Mouse (Mus musculus) limb, embryonic 11.5 days (tissue): ENCODE measurements around the gene Rora. TPM values are rescaled to one million over a fixed set of nuclear protein-coding genes. Genes with fewer than 3 reads are reported as not detected.
A peak's percentile ranks its signal among the peaks of the same experiment; 100 is the strongest.

Experiments used
- ATAC-seq: fragments of 200-750 bp; cut with Nextera tagmentation; 2 replicates; pipeline ENCODE4 v1.8.0; 2017; ENCODE audit warnings: low read depth; ENCODE audit not compliant: insufficient number of reproducible peaks, low FRiP score, low TSS enrichment
- DNase-seq: peaks from one replicate; pipeline ENCODE4 v3.0.0-alpha.2; 2015; ENCODE audit warnings: low spot score
- H3K27ac ChIP-seq: fragments of 300-500 bp; sonication (generic); replicated peaks from 2 replicates; pipeline ENCODE4 v1.5.1; 2014; ENCODE audit warnings: low read depth, mild to moderate bottlenecking, low read length
- H3K27me3 ChIP-seq: fragments of 300-500 bp; sonication (generic); 2 replicates; pipeline ENCODE4 v1.6.1; 2014; ENCODE audit warnings: mild to moderate bottlenecking, low read length, mixed read lengths; ENCODE audit not compliant: control insufficient read depth, insufficient read depth
- H3K36me3 ChIP-seq: fragments of 300-500 bp; sonication (generic); 2 replicates; pipeline ENCODE4 v1.6.1; 2014; ENCODE audit warnings: mild to moderate bottlenecking, low read length, moderate library complexity, mixed read lengths; ENCODE audit not compliant: control insufficient read depth, insufficient read depth
- H3K4me1 ChIP-seq: fragments of 300-500 bp; sonication (generic); 2 replicates; pipeline ENCODE4 v1.6.1; 2014; ENCODE audit warnings: low read length, mixed read lengths; ENCODE audit not compliant: control insufficient read depth, insufficient read depth
- H3K4me2 ChIP-seq: fragments of 300-500 bp; sonication (generic); 2 replicates; pipeline ENCODE4 v1.6.1; 2014; ENCODE audit warnings: low read depth, mild to moderate bottlenecking, moderate library complexity; ENCODE audit not compliant: severe bottlenecking
- H3K4me3 ChIP-seq: fragments of 300-500 bp; sonication (generic); 2 replicates; pipeline ENCODE4 v1.5.1; 2014; ENCODE audit warnings: low read depth, low read length
- H3K9ac ChIP-seq: fragments of 300-500 bp; sonication (generic); 2 replicates; pipeline ENCODE4 v1.6.1; 2014; ENCODE audit warnings: mild to moderate bottlenecking, low read length
- H3K9me3 ChIP-seq: fragments of 300-500 bp; sonication (generic); 2 replicates; pipeline ENCODE4 v1.6.1; 2016; ENCODE audit warnings: low read length; ENCODE audit not compliant: control insufficient read depth
- WGBS: fragments of 180-500 bp; shearing (Covaris S2); extraction: QIAGEN DNeasy Blood & Tissue Kit; methylation state at CpG from one replicate; pipeline ENCODE4 v1.1.7; 2014; 5-methylcytosine and 5-hydroxymethylcytosine counted together
- polyA plus RNA-seq: library from polyadenylated mRNA; unstranded; fragments of >200 nt; fragmentation: Nextera tagmentation; extraction: Ambion mirVana; gene quantifications from 2 replicates; pipeline ENCODE4 v1.2.1, GENCODE M21; 2014

Rora gene
- polyA plus RNA-seq, 1 experiment from 2014 or later = 3.1 TPM

DNA sequence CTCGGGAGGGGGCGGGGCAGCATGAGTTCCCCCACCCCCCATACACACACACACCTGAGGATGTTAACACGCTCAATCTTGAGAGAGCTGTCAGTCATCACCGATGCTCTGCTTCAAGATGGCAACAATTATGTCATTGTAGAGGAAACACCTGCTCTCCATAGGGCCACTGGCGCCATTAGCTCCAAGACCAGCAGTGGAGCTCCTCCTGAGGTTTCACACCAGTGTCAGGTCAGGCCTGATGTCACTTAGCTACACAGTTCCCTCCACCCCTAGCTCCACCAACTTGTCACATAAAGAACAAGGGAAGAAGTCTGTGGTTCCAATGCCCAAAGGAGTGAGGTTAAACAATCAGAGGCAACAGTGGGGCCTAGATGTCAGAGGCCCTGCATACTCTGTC, 740.6 kb downstream of the Rora start:
- Histone ChIP-seq H3K4me1 (0 out of 2 replicates have a peak, but pooled peaks cover 3% of the 10 kb centered on the region), H3K36me3 (no peaks in the 10 kb centered on the region), H3K4me3 (no peak overlapping the region), H3K27ac (no peak overlapping the region), H3K9ac (no peak overlapping the region), H3K4me2 (no peak overlapping the region), H3K27me3 (no peaks in the 10 kb centered on the region), H3K9me3 (no peaks in the 10 kb centered on the region)
- WGBS = 87% methylated on average over 5 of the region's 5 CpGs
- DNase-seq (no peak), ATAC-seq (no peak)

DNA sequence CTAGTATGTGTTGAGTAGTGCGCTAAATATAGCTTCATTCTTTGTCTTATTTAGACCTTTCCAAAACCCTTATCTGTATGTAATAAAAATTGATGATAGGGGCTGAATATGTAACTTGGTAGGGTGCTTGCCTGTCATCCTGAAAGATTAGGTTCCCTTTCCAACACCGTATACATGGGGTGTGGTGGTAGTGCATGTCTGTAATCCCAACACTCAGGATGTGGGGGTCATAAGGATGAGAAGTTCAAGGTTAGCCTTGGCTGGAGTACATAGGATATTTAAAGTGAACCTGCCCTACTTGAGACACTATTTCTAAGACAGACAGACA, 743.8 kb downstream of the Rora start:
- no peak for ATAC-seq

DNA sequence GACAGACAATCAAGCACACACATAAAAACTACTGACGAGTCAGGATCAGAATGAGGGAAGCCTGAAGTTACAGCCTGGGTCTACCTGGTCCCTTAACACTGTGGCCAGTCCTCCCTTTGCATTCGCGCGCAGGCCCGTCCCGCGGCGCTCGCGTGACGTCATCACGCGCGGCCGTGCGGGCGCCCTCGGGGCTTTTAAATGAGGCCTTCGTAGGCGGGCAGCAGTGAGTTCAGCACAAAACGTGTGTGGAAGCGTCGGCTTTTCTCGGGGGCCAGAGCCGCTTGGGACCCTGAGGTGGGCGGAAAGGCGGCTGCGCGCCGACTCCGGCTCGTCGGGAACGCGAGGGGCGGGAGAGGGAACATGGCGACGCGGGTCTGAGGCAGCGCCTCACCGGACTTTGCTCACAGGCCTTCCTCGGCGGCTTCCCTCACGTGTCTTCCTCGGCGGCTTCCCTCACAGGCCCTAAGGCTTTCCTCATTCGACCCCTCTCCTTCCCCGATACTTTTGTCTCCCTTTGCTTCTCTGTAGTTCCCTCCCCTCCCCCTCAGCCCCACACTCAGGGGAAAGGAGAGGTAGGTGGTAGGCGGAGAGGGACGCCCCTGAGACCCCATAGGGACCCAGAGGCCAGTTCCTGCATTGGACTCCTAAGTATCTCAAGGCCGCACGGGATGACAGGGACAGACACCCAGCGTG, 744.3 kb downstream of the Rora start, which contains the start of gene Ice2:
Gene Ice2 (plus strand): TSS at position 147 of the 693 bp plus-strand sequence.
- ATAC-seq (peak; percentile 88), DNase-seq (peak; percentile 88)
- peak within 1 kb of the TSS; percentile 59 for H3K4me2 ChIP-seq
- 0 out of 2 replicates have a peak, but pooled peaks cover 3% of the 10 kb centered on the region for H3K4me1 ChIP-seq
- peak within 1 kb of the TSS; percentile 57 for H3K4me3 ChIP-seq
- WGBS = under 1% methylated on average over 53 of the region's 53 CpGs
- H3K36me3 ChIP-seq = no peaks in the 10 kb centered on the region
- H3K27ac ChIP-seq = peak within 1 kb of the TSS; percentile 79
- no peaks in the 10 kb centered on the region for H3K27me3 ChIP-seq
- peak within 1 kb of the TSS; percentile 93 for H3K9ac ChIP-seq
- no peaks in the 10 kb centered on the region for H3K9me3 ChIP-seq

More for the DNA sequence above, 743.8 kb downstream of the Rora start:
- Histone ChIP-seq H3K9ac (peak overlapping the region; percentile 93), H3K36me3 (no peaks in the 10 kb centered on the region), H3K27ac (no peak overlapping the region), H3K4me1 (0 out of 2 replicates have a peak, but pooled peaks cover 3% of the 10 kb centered on the region), H3K4me3 (peak overlapping the region; percentile 57), H3K9me3 (no peaks in the 10 kb centered on the region), H3K4me2 (peak overlapping the region; percentile 59), H3K27me3 (no peaks in the 10 kb centered on the region)
- WGBS = 67% methylated on average over 2 of the region's 2 CpGs
- no peak for DNase-seq

DNA sequence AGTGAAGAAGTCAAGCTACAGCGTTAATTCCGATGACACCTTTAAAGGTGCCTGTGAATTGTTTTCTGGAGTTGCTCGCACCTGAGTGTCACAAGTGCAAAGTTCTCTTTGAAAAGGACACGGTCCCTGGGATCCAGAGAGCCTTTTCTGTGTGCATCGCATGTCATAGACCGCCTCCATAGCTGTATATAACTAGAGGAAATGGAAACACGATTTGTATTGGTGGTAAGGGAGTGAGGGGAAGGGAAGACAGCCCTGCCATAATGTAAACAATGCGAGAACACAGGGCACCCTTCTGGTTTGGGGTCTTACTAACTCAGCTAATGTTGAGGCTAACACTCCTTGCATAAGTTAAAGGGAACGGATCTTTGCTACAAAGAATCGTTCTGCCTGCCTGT, 744.9 kb downstream of the Rora start:
- H3K9me3 ChIP-seq = no peaks in the 10 kb centered on the region
- no peak for ATAC-seq
- no peaks in the 10 kb centered on the region for H3K36me3 ChIP-seq
- H3K27ac ChIP-seq = no peak overlapping the region
- H3K27me3 ChIP-seq = no peaks in the 10 kb centered on the region
- H3K4me1 ChIP-seq = 0 out of 2 replicates have a peak, but pooled peaks cover 3% of the 10 kb centered on the region
- peak overlapping the region; percentile 59 for H3K4me2 ChIP-seq
- H3K4me3 ChIP-seq = peak overlapping the region; percentile 57
- peak overlapping the region; percentile 93 for H3K9ac ChIP-seq
- whole genome bisulfite sequencing = 15% methylated on average over 10 of the region's 10 CpGs
- DNase-seq = no peak

DNA sequence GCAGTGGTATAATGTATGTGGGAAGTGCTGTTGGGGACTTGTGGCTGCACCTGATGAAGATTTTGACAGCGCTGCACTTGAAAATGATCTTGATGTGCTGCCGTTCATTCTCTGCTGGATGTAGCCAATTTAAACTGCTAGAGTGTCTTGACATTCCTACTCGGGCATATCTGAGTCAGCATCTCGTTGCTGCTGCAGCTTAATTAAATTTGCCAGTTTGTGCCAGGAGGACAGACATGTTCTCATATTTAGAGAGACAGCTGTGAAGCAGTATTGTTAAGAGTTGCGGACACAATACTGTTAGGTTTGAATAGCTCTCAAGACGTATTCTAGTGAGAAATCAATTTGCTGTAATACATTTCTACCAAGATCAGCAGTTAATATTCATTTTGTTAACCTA, 751.1 kb downstream of the Rora start:
- DNase-seq (no peak), ATAC-seq (no peak)
- 83% methylated on average over 6 of the region's 6 CpGs for WGBS
- Histone ChIP-seq H3K9me3 (no peaks in the 10 kb centered on the region), H3K27me3 (no peaks in the 10 kb centered on the region), H3K4me1 (no peaks in the 10 kb centered on the region), H3K4me2 (no peak overlapping the region), H3K27ac (no peak overlapping the region), H3K4me3 (no peak overlapping the region), H3K36me3 (no peaks in the 10 kb centered on the region), H3K9ac (no peak overlapping the region)

DNA sequence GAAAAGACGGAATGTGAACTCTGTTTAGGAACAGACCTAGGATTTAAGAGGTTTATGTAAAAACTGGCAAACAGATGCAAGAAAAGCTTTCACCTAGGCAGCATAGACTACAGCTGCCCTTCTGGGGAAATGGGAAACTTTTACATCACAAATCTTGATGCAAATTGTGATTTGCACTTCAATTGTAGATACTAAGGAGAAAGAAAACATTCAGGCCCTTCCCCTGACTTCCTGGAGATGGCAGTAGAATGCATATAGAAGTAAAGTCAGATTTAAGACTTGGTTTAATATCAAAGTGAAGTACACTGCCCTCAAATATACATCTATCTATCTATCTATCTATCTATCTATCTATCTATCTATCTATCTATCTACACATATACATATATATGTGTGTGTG, 765.9 kb downstream of the Rora start:
- Histone ChIP-seq H3K4me3 (no peak overlapping the region), H3K36me3 (no peaks in the 10 kb centered on the region), H3K4me2 (no peak overlapping the region), H3K27ac (no peak overlapping the region), H3K9ac (no peak overlapping the region), H3K4me1 (0 out of 2 replicates have a peak, but pooled peaks cover 4% of the 10 kb centered on the region), H3K27me3 (no peaks in the 10 kb centered on the region), H3K9me3 (no peaks in the 10 kb centered on the region)
- ATAC-seq (no peak), DNase-seq (no peak)
- WGBS = 93% methylated on average over 1 of the region's 1 CpGs

DNA sequence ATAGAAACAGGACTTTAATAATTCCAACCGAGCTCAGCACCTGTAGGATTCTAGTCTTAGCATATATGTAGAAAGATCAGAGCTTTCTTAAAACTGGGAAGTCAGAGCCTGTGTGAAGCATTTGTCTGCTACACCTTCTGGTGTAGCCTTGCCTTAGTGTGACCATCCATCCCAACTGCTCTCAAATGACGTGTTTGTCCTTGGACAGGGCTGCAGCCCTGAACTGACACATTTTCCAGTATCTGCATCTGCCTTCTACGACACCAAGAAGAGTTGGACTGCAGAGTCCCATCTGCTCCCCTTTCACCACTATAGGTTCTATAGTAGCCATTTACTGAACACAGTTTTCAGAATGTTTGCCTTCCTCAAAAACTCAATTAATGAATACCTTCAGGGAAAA, 776.9 kb downstream of the Rora start:
- peaks cover 9% of the 10 kb centered on the region; the same call in 1 of the 2 replicates for H3K36me3 ChIP-seq

DNA sequence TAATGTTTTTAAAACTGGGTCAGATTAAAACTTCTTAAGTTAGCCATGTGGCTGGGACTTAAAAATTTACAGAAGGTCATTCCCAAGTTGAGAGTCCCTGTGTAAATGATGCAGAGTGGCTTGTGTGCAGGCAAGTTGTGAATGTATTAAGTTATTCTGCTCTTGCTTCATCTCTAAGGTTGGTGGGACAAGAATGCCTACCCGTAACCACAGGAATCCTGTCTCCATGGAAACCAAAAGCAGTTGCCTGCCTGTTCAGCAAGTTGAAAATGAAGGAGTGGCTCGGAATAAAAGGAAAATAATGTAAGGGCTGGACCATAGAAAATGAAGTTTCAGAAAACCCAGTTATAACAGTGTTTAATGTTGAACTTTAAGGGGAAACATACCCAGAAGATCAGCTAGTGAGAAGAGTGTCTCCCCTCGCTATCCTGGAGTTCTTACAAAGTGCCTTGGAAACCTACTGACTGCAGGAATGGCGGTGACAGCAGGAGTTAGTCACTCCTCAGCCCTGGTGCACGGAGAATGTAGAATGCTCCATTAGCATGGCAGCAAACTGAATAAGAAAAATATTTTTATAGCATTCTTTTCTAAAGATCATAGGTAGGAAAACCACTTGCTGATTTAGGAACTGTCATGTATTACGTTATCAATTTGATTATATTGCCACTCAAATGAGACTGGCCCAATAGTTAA, 778.4 kb downstream of the Rora start:
- ATAC-seq (no peak), DNase-seq (no peak)
- Histone ChIP-seq H3K36me3 (peaks cover 4% of the 10 kb centered on the region; the same call in 1 of the 2 replicates), H3K27ac (no peak overlapping the region), H3K4me3 (no peak overlapping the region), H3K4me1 (no peaks in the 10 kb centered on the region), H3K4me2 (no peak overlapping the region), H3K27me3 (no peaks in the 10 kb centered on the region), H3K9ac (no peak overlapping the region), H3K9me3 (no peaks in the 10 kb centered on the region)
- 76% methylated on average over 6 of the region's 6 CpGs for WGBS

More for the DNA sequence above, 776.9 kb downstream of the Rora start:
- Histone ChIP-seq H3K9ac (no peak overlapping the region), H3K9me3 (no peaks in the 10 kb centered on the region), H3K27me3 (no peaks in the 10 kb centered on the region), H3K27ac (no peak overlapping the region), H3K4me1 (no peaks in the 10 kb centered on the region), H3K4me3 (no peak overlapping the region), H3K4me2 (no peak overlapping the region)
- ATAC-seq (no peak), DNase-seq (no peak)
- WGBS = 85% methylated on average over 3 of the region's 3 CpGs
